Mouse (Mus musculus) limb, embryonic 15.5 days (tissue): ENCODE results near the gene Bcl11b. TPM values are rescaled to one million over a fixed set of nuclear protein-coding genes. Genes with fewer than 3 reads are reported as not detected.

Experiments used
- ATAC-seq: fragments of 200-750 bp; cut with Nextera tagmentation; 2 replicates; pipeline ENCODE4 v1.8.0; 2017; ENCODE audit warnings: low read depth, moderate TSS enrichment; ENCODE audit not compliant: insufficient number of reproducible peaks, low FRiP score, low TSS enrichment
- H3K27ac ChIP-seq: fragments of 300-500 bp; sonication (generic); 2 replicates; pipeline ENCODE4 v1.5.1; 2015; ENCODE audit warnings: moderate library complexity, mild to moderate bottlenecking, inconsistent platforms
- H3K27me3 ChIP-seq: fragments of 300-500 bp; sonication (generic); 2 replicates; pipeline ENCODE4 v1.6.1; 2015; ENCODE audit warnings: inconsistent platforms
- H3K36me3 ChIP-seq: fragments of 300-500 bp; sonication (generic); 2 replicates; pipeline ENCODE4 v1.6.1; 2015; ENCODE audit warnings: inconsistent platforms
- H3K4me1 ChIP-seq: fragments of 300-500 bp; sonication (generic); 2 replicates; pipeline ENCODE4 v1.6.1; 2015; ENCODE audit warnings: inconsistent platforms
- H3K4me2 ChIP-seq: fragments of 300-500 bp; sonication (generic); 2 replicates; pipeline ENCODE4 v1.6.1; 2015; ENCODE audit warnings: mild to moderate bottlenecking, inconsistent platforms
- H3K4me3 ChIP-seq: fragments of 300-500 bp; sonication (generic); 2 replicates; pipeline ENCODE4 v1.5.1; 2015; ENCODE audit warnings: mild to moderate bottlenecking, inconsistent platforms
- H3K9ac ChIP-seq: fragments of 300-500 bp; sonication (generic); 2 replicates; pipeline ENCODE4 v1.6.1; 2015; ENCODE audit warnings: inconsistent platforms
- H3K9me3 ChIP-seq: fragments of 300-500 bp; sonication (generic); 2 replicates; pipeline ENCODE4 v1.6.1; 2016; ENCODE audit warnings: inconsistent platforms
- WGBS: fragments of 180-500 bp; shearing (Covaris S2); methylation state at CpG from one replicate; pipeline ENCODE4 v1.1.7; 2015; 5-methylcytosine and 5-hydroxymethylcytosine counted together
- polyA plus RNA-seq: library from polyadenylated mRNA; unstranded; fragments of >200 nt; fragmentation: Nextera tagmentation; extraction: Ambion mirVana; gene quantifications from 2 replicates; pipeline ENCODE4 v1.2.1, GENCODE M21; 2015

Bcl11b gene
- polyA plus RNA-seq, 1 experiment from 2014 or later: 19.9 TPM

DNA sequence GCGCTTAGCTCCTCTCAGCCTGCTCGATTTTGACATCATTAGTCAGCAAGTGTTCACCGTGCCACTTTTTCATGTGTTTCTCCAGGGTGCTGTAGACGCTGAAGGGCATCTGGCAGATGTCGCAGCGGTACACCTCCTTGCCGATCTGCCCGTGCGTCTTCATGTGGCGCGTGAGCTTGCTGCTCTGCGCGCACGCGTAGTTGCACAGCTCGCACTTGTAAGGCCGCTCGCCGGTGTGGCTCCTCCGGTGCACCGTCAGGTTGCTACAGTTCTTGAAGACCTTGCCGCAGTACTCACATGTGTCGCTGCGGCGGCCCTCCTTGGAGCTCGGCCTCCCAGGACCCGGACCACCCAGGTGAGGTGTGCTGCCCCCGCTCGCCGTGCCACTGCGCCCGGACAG, 88.0 kb downstream of the Bcl11b start:
- Histone ChIP-seq H3K4me3 (no peak overlapping the region), H3K27me3 (no peaks in the 10 kb centered on the region), H3K4me1 (peaks cover 5% of the 10 kb centered on the region), H3K27ac (no peak overlapping the region), H3K4me2 (no peak overlapping the region), H3K36me3 (peaks cover 24% of the 10 kb centered on the region), H3K9me3 (peaks cover 10% of the 10 kb centered on the region), H3K9ac (no peak overlapping the region)
- WGBS: 95% methylated on average over 32 of the region's 32 CpGs
- no peak for ATAC-seq

DNA sequence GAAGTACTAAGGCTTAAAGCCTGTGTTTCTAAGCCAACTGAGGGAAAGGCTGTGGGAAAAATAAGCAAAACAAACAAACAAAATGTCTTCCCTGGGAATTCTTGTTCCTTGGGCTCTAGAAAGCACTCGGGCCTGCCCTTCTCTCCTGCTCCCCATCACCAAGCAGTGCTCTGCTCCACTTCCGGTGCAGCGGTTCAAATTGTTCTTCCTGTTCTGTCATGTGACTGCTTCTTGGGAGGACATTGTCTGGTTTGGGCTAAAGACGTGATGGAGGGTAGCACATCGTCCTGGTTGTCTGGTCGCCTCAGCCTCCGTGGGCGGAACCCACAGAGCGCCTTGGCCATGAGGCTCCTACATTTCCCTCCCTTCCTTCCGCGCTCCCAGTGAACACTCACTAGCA, 94.6 kb downstream of the Bcl11b start:
- Histone ChIP-seq H3K9me3 (0 out of 2 replicates have a peak, but pooled peaks cover 4% of the 10 kb centered on the region), H3K4me3 (no peak overlapping the region), H3K4me1 (peaks cover 5% of the 10 kb centered on the region; the same call in 1 of the 2 replicates), H3K27ac (no peak overlapping the region), H3K27me3 (no peaks in the 10 kb centered on the region), H3K36me3 (no peaks in the 10 kb centered on the region), H3K9ac (no peak overlapping the region), H3K4me2 (no peak overlapping the region)
- no peak for ATAC-seq
- WGBS: 86% methylated on average over 11 of the region's 11 CpGs

DNA sequence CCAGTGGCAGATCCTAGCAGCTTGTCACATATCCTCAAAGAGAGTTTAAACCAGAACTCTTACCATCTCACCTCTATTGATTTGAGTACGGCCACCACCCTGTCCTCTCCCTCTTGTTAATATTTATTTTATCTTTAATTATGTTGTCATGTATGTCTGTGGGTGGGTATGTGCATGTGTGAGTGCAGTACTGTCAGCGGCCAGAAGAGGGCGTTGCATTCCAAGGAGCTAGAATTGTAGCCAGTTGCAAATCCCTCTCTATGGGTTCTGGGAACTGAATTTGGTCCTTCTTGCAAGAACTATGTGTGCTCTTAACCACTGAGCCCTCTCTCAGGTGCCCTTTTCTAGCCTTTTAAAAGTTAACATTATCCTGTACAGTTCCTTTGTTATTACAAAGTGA, 98.1 kb downstream of the Bcl11b start:
- WGBS: 97% methylated on average over 3 of the region's 3 CpGs
- Histone ChIP-seq H3K4me1 (no peaks in the 10 kb centered on the region), H3K4me3 (no peak overlapping the region), H3K9ac (no peak overlapping the region), H3K36me3 (no peaks in the 10 kb centered on the region), H3K27me3 (no peaks in the 10 kb centered on the region), H3K27ac (no peak overlapping the region), H3K4me2 (no peak overlapping the region), H3K9me3 (0 out of 2 replicates have a peak, but pooled peaks cover 4% of the 10 kb centered on the region)
- no peak for ATAC-seq

DNA sequence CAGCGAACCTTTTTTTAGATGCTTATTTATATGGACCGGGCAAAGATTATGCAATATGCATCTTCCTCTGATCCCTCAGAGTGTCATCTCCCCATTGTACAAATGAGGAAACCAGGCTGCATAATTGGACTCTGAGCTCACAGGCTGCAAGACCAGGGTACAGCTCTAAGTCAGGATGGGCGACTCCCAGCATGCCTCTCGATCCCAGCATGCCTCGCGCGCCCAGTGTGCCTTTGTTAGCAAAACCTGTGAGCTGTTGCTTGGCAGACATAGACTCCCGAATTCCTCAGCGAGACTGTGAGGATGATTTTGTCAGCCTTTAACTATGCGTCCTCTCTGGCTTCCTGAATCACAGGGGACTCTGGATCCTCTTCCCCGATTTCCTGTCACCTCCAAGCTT, 98.9 kb downstream of the Bcl11b start:
- Histone ChIP-seq H3K27ac (no peak overlapping the region), H3K27me3 (no peaks in the 10 kb centered on the region), H3K4me2 (no peak overlapping the region), H3K9ac (no peak overlapping the region), H3K36me3 (no peaks in the 10 kb centered on the region), H3K9me3 (0 out of 2 replicates have a peak, but pooled peaks cover 4% of the 10 kb centered on the region), H3K4me3 (no peak overlapping the region), H3K4me1 (no peaks in the 10 kb centered on the region)
- WGBS: 84% methylated on average over 11 of the region's 11 CpGs
- no peak for ATAC-seq

DNA sequence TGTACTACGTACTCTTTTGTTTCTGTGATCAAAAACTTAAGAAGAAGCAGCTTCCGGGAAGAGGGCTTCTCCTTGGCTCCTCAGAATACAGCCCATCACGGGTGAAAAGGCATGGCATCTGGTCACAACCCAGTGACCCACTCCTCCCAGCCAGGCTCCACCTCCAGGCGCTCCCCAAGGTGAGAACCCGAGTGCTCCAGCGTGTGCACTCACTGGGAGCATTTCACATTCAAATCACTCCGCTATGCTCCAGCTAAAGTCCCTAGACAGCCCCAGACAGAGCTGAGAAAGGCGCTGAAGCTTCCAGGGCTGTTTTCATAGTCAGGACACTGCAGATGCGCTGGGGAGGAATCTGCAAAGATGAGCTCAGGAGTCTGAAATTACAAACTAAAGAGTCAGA, 99.5 kb downstream of the Bcl11b start:
- H3K4me3 ChIP-seq: no peak overlapping the region
- WGBS: 53% methylated on average over 9 of the region's 9 CpGs

DNA sequence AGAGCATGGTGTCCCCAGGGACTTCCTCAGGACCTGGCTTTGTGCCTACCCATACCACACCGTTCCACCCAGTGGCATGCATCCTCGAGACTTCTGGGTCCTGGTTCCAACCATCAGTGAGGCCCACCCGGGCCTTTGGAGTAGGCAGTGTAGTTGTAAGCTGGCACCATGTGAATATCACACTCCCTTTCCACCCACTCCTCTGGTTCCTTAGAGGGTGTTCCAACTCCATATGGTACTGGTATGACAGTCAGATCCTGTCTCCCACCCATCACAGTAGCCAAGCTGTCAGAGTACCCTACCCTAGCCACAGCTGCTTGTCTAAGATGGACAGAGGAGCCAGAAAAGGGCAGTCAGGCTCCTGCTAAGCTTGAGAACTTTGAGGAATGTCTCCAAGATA, 112.0 kb downstream of the Bcl11b start:
- WGBS: 77% methylated on average over 3 of the region's 3 CpGs

More for the DNA sequence above, 99.5 kb downstream of the Bcl11b start:
- Histone ChIP-seq H3K4me1 (no peaks in the 10 kb centered on the region), H3K27me3 (no peaks in the 10 kb centered on the region), H3K9me3 (0 out of 2 replicates have a peak, but pooled peaks cover 4% of the 10 kb centered on the region), H3K27ac (no peak overlapping the region), H3K36me3 (no peaks in the 10 kb centered on the region), H3K4me2 (no peak overlapping the region), H3K9ac (no peak overlapping the region)
- no peak for ATAC-seq

DNA sequence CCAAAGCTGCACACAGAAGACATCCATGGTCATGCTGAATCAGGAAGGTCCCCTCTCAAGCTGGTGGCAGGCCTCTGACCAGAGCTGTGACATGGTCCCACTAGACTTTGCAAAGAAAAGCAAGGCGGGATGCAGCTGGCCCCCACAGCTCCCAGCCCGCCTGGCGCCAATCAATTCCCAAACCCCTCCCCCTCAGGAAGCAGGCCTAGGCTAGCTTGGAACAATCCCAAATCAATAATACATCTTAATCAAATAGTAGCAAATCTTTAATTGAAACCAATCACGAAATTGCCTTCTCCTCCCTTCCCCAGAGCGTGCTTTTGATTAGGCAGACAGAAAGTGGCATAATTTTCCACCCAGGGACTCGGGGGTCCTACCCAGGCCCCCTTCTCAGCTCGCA, 113.1 kb downstream of the Bcl11b start:
- no peak for ATAC-seq
- Histone ChIP-seq H3K4me3 (no peak overlapping the region), H3K27me3 (no peaks in the 10 kb centered on the region), H3K9ac (no peak overlapping the region), H3K9me3 (no peaks in the 10 kb centered on the region), H3K4me1 (peaks cover 41% of the 10 kb centered on the region), H3K36me3 (no peaks in the 10 kb centered on the region), H3K27ac (peak overlapping the region; percentile 14; the same call in 1 of the 2 replicates), H3K4me2 (no peak overlapping the region)
- WGBS: 48% methylated on average over 7 of the region's 7 CpGs

More for the DNA sequence above, 112.0 kb downstream of the Bcl11b start:
- no peak overlapping the region for H3K4me3 ChIP-seq
- H3K27ac ChIP-seq: no peak overlapping the region
- H3K4me2 ChIP-seq: no peak overlapping the region
- H3K36me3 ChIP-seq: no peaks in the 10 kb centered on the region
- no peak for ATAC-seq
- H3K9ac ChIP-seq: no peak overlapping the region
- H3K4me1 ChIP-seq: peaks cover 41% of the 10 kb centered on the region
- no peaks in the 10 kb centered on the region for H3K9me3 ChIP-seq
- no peaks in the 10 kb centered on the region for H3K27me3 ChIP-seq

DNA sequence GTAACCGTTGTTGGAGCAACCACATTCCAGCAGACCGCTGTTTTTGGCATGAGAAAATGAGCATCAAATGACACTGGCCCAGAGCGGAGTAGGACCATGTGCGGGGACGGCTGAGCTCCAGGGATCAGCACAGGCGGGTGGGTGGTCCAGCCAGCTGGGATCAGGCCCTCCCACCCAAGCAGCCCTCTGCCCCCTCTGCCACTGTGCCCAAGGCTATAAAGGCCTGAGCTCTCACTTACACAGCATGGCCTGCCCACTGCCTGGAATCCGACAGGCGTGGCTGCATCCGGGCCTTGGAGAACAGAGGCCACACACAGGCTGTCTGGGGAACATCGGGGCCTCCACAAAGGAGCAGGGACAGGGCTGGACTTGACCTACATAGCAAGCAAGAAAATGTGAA, 113.6 kb downstream of the Bcl11b start:
- ATAC-seq: peak; percentile 38
- H3K4me3 ChIP-seq: no peak overlapping the region
- no peak overlapping the region for H3K9ac ChIP-seq
- 0 out of 2 replicates have a peak overlapping the region, but pooled peaks have one; percentile 14 for H3K27ac ChIP-seq
- H3K4me1 ChIP-seq: peaks cover 41% of the 10 kb centered on the region
- no peaks in the 10 kb centered on the region for H3K9me3 ChIP-seq
- no peaks in the 10 kb centered on the region for H3K27me3 ChIP-seq
- H3K36me3 ChIP-seq: no peaks in the 10 kb centered on the region
- 24% methylated on average over 10 of the region's 10 CpGs for WGBS
- H3K4me2 ChIP-seq: no peak overlapping the region

DNA sequence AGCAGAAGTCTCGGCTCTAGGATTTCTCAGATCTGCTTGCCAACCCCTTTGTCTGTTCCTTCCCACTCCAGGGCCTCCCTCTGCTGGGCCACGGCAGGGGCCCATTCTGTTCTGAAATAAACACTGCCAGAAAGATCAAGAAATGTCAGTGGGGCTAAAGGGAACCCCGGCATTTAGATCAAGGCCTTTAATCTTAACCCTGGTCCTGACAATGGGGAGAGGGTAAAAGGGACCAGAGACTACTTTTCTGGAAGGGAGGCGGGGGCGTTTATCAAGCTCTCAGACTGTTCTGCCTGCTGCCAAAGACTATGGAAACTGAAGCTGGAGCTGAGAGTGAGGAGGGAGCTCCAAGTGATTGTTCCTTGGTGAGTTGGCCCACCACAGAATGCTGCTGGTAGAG, 114.8 kb downstream of the Bcl11b start:
- peaks cover 46% of the 10 kb centered on the region for H3K4me1 ChIP-seq
- 48% methylated on average over 5 of the region's 5 CpGs for WGBS

DNA sequence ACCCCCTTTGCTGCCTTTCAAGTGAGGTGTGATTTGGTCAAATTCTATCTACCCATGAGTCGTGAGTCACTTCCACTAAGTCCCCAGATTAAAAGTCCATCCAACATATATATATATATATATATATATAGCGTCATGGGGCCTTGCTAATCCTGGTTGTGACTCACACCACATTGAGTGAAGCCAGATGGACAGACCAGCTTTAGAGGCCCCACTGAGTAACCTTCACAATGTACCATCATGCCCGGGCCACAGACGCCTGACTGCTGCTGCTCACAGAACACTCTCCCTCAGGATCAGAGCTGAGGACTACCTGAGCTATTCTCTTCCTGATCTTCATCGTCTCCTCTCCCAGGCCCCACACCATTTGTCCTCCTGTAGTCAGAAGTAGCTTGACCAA, 115.4 kb downstream of the Bcl11b start:
- no peak overlapping the region for H3K4me2 ChIP-seq
- no peak for ATAC-seq
- no peaks in the 10 kb centered on the region for H3K27me3 ChIP-seq
- WGBS: 58% methylated on average over 5 of the region's 5 CpGs
- peaks cover 46% of the 10 kb centered on the region for H3K4me1 ChIP-seq
- no peak overlapping the region for H3K9ac ChIP-seq
- no peaks in the 10 kb centered on the region for H3K36me3 ChIP-seq
- peak overlapping the region; percentile 50; the same call in 1 of the 2 replicates for H3K27ac ChIP-seq
- H3K9me3 ChIP-seq: no peaks in the 10 kb centered on the region
- H3K4me3 ChIP-seq: no peak overlapping the region

More for the DNA sequence above, 114.8 kb downstream of the Bcl11b start:
- ATAC-seq: no peak
- Histone ChIP-seq H3K9me3 (no peaks in the 10 kb centered on the region), H3K9ac (no peak overlapping the region), H3K36me3 (no peaks in the 10 kb centered on the region), H3K27me3 (no peaks in the 10 kb centered on the region), H3K4me3 (no peak overlapping the region), H3K4me2 (no peak overlapping the region), H3K27ac (peak overlapping the region; percentile 50)

DNA sequence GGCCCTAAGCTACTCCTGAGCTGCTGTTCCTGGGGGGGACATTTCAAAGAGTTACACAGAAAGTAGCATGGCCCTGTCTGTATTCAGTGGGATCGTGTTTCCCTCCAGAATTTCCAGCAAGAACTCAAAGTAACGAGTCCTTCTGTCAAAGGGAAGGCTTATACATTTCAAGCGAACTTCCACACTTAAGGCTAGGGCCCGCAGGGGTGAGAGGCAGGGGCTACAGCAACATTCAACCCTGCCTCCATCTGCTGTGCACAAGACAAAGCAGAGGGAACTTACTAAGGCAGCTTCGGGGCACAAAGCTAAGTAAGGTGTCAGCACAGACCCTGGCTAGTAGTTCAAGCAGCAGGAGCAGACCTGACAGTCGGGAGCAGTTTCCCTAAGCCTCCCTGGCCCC, 115.8 kb downstream of the Bcl11b start:
- no peak overlapping the region for H3K27ac ChIP-seq
- no peak overlapping the region for H3K4me2 ChIP-seq

DNA sequence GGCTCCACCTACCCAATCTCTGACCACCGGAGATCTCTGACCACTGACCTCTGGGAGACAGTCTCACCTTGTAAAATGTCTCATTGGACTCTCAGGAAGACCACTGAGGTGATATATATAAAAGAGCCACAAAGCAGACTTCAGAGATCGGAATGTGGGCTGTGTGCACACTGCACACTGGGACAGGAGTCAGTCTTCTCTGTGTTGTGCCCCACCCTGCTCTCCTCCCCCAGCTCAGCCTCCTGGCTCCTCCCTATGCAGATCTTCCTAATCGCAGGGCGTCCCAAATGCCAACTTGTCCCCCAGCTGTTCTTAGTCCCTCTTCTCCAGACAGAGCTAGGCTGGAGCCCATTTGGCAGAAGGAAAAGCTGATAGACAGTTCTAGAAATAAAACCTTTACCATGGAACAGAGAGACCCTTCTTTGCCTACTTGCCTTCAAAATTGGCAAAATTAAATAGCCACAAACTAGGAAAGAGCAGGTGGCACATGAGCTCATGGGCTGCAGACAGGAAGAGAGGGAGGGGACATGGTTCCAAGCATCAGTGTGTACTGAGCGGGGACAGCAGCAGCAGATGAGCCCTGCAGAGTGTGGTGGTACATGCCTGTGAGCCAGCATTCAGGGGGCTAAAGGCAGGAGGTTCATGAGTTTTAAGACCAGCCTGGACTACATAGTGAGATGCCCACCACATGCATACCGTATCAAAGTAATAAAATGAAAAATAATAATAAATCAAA, 118.9 kb downstream of the Bcl11b start:
- WGBS: 58% methylated on average over 6 of the region's 6 CpGs
- Histone ChIP-seq H3K36me3 (no peaks in the 10 kb centered on the region), H3K27ac (no peak overlapping the region), H3K9ac (no peak overlapping the region), H3K27me3 (no peaks in the 10 kb centered on the region), H3K4me1 (peaks cover 52% of the 10 kb centered on the region), H3K4me2 (no peak overlapping the region), H3K9me3 (no peaks in the 10 kb centered on the region), H3K4me3 (no peak overlapping the region)
- no peak for ATAC-seq

More for the DNA sequence above, 115.8 kb downstream of the Bcl11b start:
- Histone ChIP-seq H3K9ac (no peak overlapping the region), H3K9me3 (no peaks in the 10 kb centered on the region), H3K36me3 (no peaks in the 10 kb centered on the region), H3K4me3 (no peak overlapping the region), H3K27me3 (no peaks in the 10 kb centered on the region), H3K4me1 (peaks cover 46% of the 10 kb centered on the region)
- WGBS: 37% methylated on average over 6 of the region's 6 CpGs
- ATAC-seq: no peak
